Mouse (Mus musculus) Muller cell, postnatal 12 days (primary cell): Measurements from ENCODE around the gene Rpap1.
"Not testable (repeated sequence)": the region's sequence is repeated elsewhere in the genome, so short reads cannot be mapped to it uniquely, and the experiment has no call there.

ENCODE experiments used
- DNase-seq: peaks from one replicate; pipeline ENCODE4 v3.0.0-alpha.2; 2015; ENCODE audit errors: inconsistent ontology term

The Rpap1 gene

DNA sequence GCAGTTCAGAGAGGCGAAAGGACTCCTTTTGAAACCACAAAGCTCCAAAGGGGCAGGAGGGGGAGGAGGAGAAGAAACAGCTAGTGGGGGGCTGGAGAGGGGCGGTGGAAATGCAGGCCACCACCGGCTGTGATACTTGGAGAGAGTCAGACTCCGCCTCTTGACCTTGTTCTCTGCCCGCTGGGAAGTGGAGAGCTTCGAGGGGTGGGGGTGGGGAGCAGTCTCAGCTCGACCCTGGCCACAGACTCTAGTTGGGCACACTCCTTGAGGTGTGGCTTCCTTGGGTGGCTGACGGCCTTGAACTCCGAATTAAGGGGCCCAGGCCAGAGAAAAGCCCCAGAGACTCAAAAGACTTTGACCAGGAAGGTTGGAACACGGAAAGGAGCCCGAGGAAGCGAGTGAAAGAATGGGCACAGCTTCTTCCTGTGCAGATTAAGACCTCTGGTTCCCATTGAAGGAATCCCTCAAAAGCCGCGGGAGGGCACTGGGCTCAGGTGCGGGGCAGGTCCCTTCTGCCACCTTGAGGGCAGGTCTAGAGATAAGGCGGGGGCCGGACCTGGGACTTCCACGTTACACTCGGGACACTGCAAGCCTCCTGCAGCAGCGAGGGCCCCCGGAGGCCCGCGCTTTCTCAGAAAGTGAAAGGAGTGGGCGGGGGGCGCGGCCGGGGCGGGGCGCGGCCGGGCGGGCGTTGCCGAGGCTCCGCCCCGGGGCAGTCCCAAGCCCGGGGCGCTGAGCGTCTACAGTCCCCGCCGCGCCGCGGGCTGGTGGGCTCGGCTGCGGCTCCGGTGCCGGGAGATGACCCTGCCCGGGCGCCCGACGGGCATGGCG is 45.5 kb downstream of the Rpap1 start, which contains the start of gene Itpka:
Gene Itpka (plus strand): TSS at position 757 of the 831 bp plus-strand sequence.
- peak; percentile 87 for DNase-seq

DNA sequence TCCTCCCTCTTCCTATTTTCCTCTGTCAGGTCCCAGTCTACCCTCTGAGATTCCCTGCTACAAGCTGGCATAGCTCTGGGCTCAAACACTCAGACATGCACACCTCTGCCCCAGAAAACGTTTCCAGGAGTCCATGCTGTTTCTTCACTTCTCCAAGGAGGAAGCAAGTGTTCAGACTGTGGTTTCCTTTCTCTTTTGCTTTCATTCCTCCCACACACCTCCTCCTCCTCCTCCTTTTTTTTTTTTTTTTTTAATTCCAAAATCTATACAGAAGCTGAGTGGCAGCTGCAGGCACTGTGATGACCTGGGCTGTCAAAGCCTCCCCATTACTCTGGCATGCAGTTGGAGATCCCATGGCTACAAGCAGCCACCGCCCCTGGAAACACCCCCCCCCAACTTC is 46.8 kb downstream of the Rpap1 start:
- no peak for DNase-seq

DNA sequence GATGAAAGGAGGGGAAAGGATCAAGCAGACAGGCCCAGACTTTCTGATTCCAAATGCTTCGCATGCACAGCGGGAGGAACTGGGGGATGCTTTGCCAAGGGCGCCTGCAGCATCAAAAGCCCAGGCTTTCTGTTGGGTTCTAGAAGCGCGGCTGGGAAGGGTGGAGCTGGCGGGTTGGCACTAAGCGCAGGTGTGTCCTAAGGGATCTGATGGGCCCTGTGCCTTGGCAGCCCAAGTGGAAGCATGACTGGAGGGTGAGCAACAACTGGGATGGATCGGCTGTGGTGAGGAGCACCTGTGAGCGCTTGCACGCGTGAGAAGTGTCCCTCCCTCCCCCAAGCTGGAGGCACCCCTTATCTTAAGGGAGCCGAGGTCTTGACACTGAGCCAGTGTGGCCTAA is 50.2 kb downstream of the Rpap1 start:
- DNase-seq, result no peak

DNA sequence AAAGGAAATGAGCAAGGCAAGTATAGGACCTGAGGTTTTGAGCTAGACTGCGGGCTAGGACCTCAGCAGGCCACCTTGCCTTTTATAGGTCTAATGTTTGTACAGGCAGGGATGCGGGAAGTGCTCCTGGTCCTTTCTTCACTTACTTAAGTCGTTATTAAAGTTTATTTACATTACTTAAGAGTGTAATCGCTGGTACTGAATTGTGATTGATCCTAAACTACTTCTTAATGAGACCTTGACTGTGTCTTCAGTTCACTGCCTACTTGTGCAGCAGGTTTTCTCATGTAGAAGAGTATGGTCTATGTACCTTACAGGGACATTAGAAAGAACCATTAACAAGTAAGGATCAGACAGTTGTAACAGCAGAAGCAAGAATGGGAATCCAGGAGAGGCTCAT is 56.6 kb downstream of the Rpap1 start:
- DNase-seq, result no peak

DNA sequence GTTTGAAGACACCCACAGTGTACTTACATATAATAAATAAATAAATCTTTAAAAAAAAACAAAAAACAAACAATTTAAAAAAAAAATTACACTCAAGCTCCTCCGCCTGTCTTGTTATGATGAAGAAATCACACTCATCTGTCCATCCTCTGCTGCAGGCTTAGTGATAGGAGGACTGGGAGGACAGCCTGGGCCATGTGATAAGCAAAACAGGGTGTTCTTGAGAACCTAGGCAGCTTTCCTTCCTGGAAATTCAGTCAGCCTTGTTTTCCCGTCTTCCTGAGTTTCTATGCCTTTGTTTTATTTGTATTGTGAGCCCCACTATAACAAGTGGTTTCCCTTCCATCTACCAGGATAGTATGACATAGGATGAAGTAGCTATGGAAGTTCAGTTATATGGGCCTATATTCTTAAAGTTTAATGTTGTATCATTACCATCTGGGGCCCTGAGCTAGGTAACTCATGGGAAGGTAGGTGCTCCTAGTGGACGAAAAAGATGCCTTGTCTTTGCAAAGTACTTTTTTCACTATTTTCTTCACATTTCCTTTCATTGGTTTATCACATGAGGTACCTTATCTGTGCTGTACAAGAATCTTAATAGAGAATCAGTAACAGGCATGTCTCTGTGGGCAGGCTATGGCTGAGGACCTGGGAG is 59.4 kb downstream of the Rpap1 start:
- no peak for DNase-seq

DNA sequence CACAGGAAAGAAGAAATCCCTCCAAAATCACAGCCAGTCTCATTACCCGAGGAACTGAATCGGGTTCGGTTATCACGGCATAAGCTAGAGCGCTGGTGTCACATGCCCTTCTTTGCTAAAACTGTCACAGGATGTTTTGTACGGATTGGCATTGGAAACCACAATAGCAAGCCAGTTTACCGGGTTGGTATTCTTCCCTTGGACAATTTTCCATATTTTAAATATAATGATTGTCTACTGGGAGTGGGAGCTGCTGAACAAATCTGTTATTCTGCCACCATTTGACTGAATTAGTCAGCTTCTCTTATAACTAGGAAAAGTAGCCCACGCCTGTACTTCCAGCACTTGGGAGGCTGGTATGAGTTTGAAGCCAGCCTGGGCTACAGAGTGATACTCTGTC is 66.3 kb downstream of the Rpap1 start:
- no peak for DNase-seq

DNA sequence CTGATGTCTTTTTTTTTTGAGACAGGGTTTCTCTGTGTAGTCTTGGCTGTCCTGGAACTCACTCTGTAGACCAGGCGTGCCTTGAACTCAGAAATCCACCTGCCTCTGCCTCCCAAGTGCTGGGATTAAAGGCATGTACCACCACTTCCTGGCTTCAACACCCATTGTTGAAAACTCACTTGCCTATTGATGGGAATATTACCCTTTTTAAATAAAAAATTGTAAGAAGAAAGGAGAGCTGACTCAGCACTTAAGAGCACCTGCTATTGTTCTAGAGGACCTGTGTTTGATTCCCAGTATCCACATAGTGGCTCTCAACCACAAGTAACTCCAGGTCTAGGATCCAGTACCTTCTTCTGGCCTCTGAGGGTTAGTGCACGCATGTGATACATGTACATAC is 71.5 kb downstream of the Rpap1 start:
- not testable (repeated sequence) for DNase-seq
